Mouse (Mus musculus) embryonic facial prominence, embryonic 11.5 days (tissue): ENCODE measurements around the gene Slc7a4. TPM values are rescaled to one million over a fixed set of nuclear protein-coding genes. Genes with fewer than 3 reads are reported as not detected.
"Not testable (repeated sequence)": the region's sequence is repeated elsewhere in the genome, so short reads cannot be mapped to it uniquely, and the experiment has no call there.

ENCODE experiments used
- ATAC-seq: fragments of 200-750 bp; cut with Nextera tagmentation; replicated peaks from 2 replicates; pipeline ENCODE4 v1.8.0; 2017; ENCODE audit warnings: low read depth; ENCODE audit not compliant: insufficient number of reproducible peaks, low FRiP score, low TSS enrichment
- DNase-seq: peaks from one replicate; pipeline ENCODE4 v3.0.0-alpha.2; 2015; ENCODE audit warnings: low spot score
- H3K27ac ChIP-seq: fragments of 300-500 bp; sonication (generic); replicated peaks from 2 replicates; pipeline ENCODE4 v1.5.1; 2014; ENCODE audit warnings: mild to moderate bottlenecking, low read depth, low read length, control low read depth
- H3K27me3 ChIP-seq: fragments of 300-500 bp; sonication (generic); 2 replicates; pipeline ENCODE4 v1.6.1; 2014; ENCODE audit warnings: mild to moderate bottlenecking, low read length, moderate library complexity, mixed read lengths; ENCODE audit not compliant: control insufficient read depth, insufficient read depth
- H3K36me3 ChIP-seq: fragments of 300-500 bp; sonication (generic); replicated peaks from 2 replicates; pipeline ENCODE4 v1.6.1; 2014; ENCODE audit warnings: low read depth, mild to moderate bottlenecking, low read length, moderate library complexity, mixed read lengths; ENCODE audit not compliant: control insufficient read depth, insufficient read depth
- H3K4me1 ChIP-seq: fragments of 300-500 bp; sonication (generic); 2 replicates; pipeline ENCODE4 v1.6.1; 2014; ENCODE audit warnings: low read length, mixed read lengths; ENCODE audit not compliant: control insufficient read depth, insufficient read depth
- H3K4me2 ChIP-seq: fragments of 300-500 bp; sonication (generic); 2 replicates; pipeline ENCODE4 v1.6.1; 2014; ENCODE audit warnings: low read depth, mild to moderate bottlenecking, control low read depth, low read length, moderate library complexity
- H3K4me3 ChIP-seq: fragments of 300-500 bp; sonication (generic); 2 replicates; pipeline ENCODE4 v1.5.1; 2014; ENCODE audit warnings: low read depth, low read length, control low read depth
- H3K9ac ChIP-seq: fragments of 300-500 bp; sonication (generic); replicated peaks from 2 replicates; pipeline ENCODE4 v1.6.1; 2014; ENCODE audit warnings: mild to moderate bottlenecking, control low read depth, low read length
- H3K9me3 ChIP-seq: fragments of 300-500 bp; sonication (generic); replicated peaks from 2 replicates; pipeline ENCODE4 v1.6.1; 2016; ENCODE audit warnings: mild to moderate bottlenecking, low read length, inconsistent platforms, mixed read lengths; ENCODE audit not compliant: control insufficient read depth
- WGBS: fragments of 180-500 bp; shearing (Covaris S2); extraction: QIAGEN DNeasy Blood & Tissue Kit; methylation state at CpG from one replicate; pipeline ENCODE4 v1.1.7; 2014; 5-methylcytosine and 5-hydroxymethylcytosine counted together
- polyA plus RNA-seq: library from polyadenylated mRNA; unstranded; fragments of >200 nt; fragmentation: Nextera tagmentation; extraction: Ambion mirVana; gene quantifications from 2 replicates; pipeline ENCODE4 v1.2.1, GENCODE M21; 2014

Slc7a4 gene
- polyA plus RNA-seq, 1 experiment from 2014 or later = 0.59 TPM

- Histone ChIP-seq H3K36me3 (no peaks in the 10 kb centered on the region), H3K9ac (no peak overlapping the region), H3K9me3 (no peaks in the 10 kb centered on the region), H3K27me3 (no peaks in the 10 kb centered on the region), H3K4me1 (no peaks in the 10 kb centered on the region; the same call in 1 of the 2 replicates), H3K27ac (no peak overlapping the region), H3K4me2 (no peak overlapping the region), H3K4me3 (no peak overlapping the region)
- no peak for DNase-seq
- WGBS = 82% methylated on average over 5 of the region's 5 CpGs
- no peak for ATAC-seq
These were observed 33.2 kb upstream of the Slc7a4 start for GRCm38 (mm10) chr16:17616212-17616611.

GRCm38 (mm10) chr16:17614740-17615139, 31.7 kb upstream of the Slc7a4 start:
- 88% methylated on average over 6 of the region's 6 CpGs for WGBS
- H3K27me3 ChIP-seq, H3K4me1 ChIP-seq, H3K4me3 ChIP-seq, H3K4me2 ChIP-seq, DNase-seq, ATAC-seq, H3K27ac ChIP-seq, H3K9me3 ChIP-seq, H3K36me3 ChIP-seq, H3K9ac ChIP-seq: not testable (repeated sequence)

GRCm38 (mm10) chr16:17611383-17611782, 28.4 kb upstream of the Slc7a4 start:
- Histone ChIP-seq H3K27ac (no peak overlapping the region), H3K4me2 (no peak overlapping the region), H3K27me3 (no peaks in the 10 kb centered on the region), H3K4me3 (no peak overlapping the region), H3K9me3 (no peaks in the 10 kb centered on the region), H3K36me3 (no peaks in the 10 kb centered on the region), H3K4me1 (no peaks in the 10 kb centered on the region), H3K9ac (no peak overlapping the region)
- no peak for DNase-seq
- ATAC-seq = no peak
- WGBS = 79% methylated on average over 4 of the region's 4 CpGs

- Histone ChIP-seq H3K4me2 (no peak overlapping the region), H3K36me3 (no peaks in the 10 kb centered on the region), H3K4me3 (no peak overlapping the region), H3K9ac (no peak overlapping the region), H3K27ac (no peak overlapping the region), H3K4me1 (no peaks in the 10 kb centered on the region), H3K9me3 (no peaks in the 10 kb centered on the region), H3K27me3 (no peaks in the 10 kb centered on the region)
- ATAC-seq (no peak), DNase-seq (no peak)
- 75% methylated on average over 5 of the region's 5 CpGs for WGBS
These were observed 22.7 kb upstream of the Slc7a4 start for GRCm38 (mm10) chr16:17605684-17606083.

DNA sequence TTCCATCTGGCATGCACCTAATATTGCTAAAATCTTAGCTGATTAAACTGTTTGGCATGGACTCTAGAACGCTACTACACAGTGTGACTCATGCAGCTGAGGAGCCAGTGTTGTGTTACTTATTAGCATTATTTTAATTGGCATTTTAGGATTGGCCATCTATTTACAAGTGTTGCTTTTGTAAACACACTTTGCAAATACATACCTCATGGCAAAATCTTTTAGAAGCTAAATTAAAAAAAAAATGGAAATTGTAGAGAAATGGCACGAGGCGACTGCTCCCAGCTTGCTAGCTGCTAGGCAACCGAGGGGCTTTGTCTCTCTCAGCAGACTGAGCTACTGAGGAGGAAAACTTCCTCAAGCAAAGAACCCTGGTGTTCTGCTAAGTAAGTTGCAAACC, 21.9 kb upstream of the Slc7a4 start:
- H3K4me3 ChIP-seq = no peak overlapping the region
- no peaks in the 10 kb centered on the region for H3K9me3 ChIP-seq
- H3K4me1 ChIP-seq = no peaks in the 10 kb centered on the region
- ATAC-seq (no peak), DNase-seq (no peak)
- no peak overlapping the region for H3K4me2 ChIP-seq
- no peaks in the 10 kb centered on the region for H3K27me3 ChIP-seq
- H3K9ac ChIP-seq = no peak overlapping the region
- no peaks in the 10 kb centered on the region for H3K36me3 ChIP-seq
- WGBS = 76% methylated on average over 4 of the region's 4 CpGs
- H3K27ac ChIP-seq = no peak overlapping the region

DNA sequence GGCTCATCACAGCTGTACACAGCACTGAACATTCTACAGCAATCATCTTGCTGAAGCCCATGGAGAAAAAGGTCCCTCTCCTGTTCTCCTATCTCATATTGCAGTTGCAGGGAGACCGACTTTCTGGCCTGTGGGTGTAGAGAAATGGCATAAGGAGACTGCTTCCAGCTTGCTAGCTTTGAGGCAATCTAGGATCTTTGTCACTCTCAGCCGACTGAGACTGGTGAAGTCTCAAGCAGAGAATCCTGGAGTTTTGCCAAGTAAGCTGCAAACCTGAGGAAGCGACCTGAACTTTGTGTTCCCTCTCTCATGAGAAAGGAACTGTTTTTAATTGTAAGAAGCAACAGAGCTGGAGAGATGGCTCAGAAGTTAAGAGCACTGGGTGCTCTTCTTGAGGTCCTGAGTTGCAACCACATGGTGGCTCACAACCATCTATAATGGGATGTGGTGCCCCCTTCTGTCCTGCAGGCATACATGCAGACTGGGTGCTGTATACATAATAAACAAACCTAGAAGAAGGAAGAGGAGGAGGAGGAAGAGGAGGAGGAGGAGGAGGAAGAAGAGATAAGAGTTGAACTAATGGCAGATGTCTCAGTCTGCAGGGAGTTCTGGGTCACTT, 18.0 kb upstream of the Slc7a4 start:
- H3K4me2 ChIP-seq = no peak overlapping the region
- DNase-seq (no peak), ATAC-seq (no peak)
- no peak overlapping the region for H3K4me3 ChIP-seq
- H3K27me3 ChIP-seq = no peaks in the 10 kb centered on the region
- no peak overlapping the region for H3K27ac ChIP-seq
- no peak overlapping the region for H3K9ac ChIP-seq
- 62% methylated on average over 3 of the region's 3 CpGs for WGBS
- H3K4me1 ChIP-seq = no peaks in the 10 kb centered on the region
- H3K9me3 ChIP-seq = no peaks in the 10 kb centered on the region
- H3K36me3 ChIP-seq = no peaks in the 10 kb centered on the region

DNA sequence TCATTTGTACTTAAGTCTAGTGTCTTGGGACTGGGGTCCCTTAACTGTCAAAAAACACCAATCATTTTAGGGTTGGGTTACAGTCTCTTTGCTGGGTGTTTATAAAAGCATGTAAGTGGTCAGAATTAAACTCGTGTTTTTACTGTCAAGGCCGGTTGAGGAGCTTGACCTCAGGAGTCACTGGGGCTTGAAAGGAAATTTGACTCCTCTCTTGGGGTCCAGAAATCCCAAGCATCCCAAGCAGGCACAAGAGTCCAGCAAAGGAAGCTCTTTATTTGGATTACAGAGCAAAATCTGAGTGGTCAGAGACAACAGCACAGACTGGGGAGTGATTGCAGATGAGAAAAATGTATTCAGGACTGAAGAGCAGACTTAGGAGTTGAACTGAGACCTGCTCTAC, 7.7 kb upstream of the Slc7a4 start:
- Histone ChIP-seq H3K4me2 (no peak overlapping the region), H3K27me3 (no peaks in the 10 kb centered on the region), H3K36me3 (no peaks in the 10 kb centered on the region), H3K27ac (no peak overlapping the region), H3K9ac (no peak overlapping the region), H3K9me3 (no peaks in the 10 kb centered on the region), H3K4me1 (no peaks in the 10 kb centered on the region), H3K4me3 (no peak overlapping the region)
- 16% methylated on average over 2 of the region's 2 CpGs for WGBS
- ATAC-seq = no peak
- peak; percentile 4 for DNase-seq

DNA sequence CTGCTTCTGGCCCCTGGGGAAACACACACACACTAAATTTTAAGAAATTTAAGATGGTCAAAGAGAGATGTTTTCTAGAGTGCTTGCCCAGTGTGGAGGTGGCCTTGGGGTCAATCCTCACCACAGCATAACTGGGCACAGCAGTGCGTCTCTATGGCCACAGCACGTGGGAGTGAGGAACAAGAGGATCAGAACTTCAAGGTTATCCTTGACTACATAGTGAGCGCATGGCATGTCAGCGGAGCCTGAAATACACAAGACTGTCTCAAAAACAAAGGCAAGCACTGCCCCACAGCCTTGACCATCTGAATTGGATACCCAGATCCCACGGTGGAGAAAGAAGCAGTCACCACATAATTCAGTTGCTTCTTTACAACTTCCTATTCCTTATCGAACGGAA, 1.5 kb upstream of the Slc7a4 start:
- no peak overlapping the region for H3K4me3 ChIP-seq
- H3K9ac ChIP-seq = no peak overlapping the region
- no peak for DNase-seq
- no peak overlapping the region for H3K27ac ChIP-seq
- no peaks in the 10 kb centered on the region for H3K36me3 ChIP-seq
- no peak overlapping the region for H3K4me2 ChIP-seq
- 88% methylated on average over 7 of the region's 7 CpGs for WGBS
- no peaks in the 10 kb centered on the region for H3K4me1 ChIP-seq
- H3K9me3 ChIP-seq = no peaks in the 10 kb centered on the region
- ATAC-seq = no peak
- H3K27me3 ChIP-seq = no peaks in the 10 kb centered on the region
